Mouse (Mus musculus) cerebellum, adult 11-12 months (tissue): ENCODE measurements at regions not wholly inside any gene's neighbourhood (a gene's known extent, or its start where the extent isn't known, plus 50 kb on each side); places are given as distances from the start of the nearest gene placed in this dataset.

Experiments used
- DNase-seq: peaks from one replicate; pipeline ENCODE4 v3.0.0; 2022

DNA sequence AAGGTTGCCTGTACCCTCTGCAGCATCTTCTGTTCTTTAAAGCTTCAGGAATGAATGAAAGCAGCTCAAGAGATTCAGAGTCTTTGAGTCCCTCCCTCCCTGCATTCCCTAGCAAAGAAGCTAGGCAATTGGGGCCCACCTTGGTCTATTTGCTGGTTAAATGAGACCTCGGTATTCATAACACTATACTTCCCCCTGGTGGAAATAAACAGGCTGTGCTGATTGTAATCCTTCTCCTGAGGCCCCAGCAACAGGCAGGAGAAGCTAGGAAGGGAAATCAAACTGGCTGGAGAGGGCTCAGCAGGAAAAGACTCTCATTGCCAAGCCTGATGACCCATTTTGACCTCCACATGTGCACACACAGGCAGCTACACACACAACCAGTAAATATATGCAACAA is 137.1 kb downstream of the Sh3bp4 start:
- no peak for DNase-seq

- DNase-seq: no peak
Observed at GRCm38 (mm10) chr1:89211116-89211515, 140.9 kb downstream of the Sh3bp4 start.

- no peak for DNase-seq
Observed at GRCm38 (mm10) chr1:89228426-89228825, 158.2 kb downstream of the Sh3bp4 start.

- DNase-seq: no peak
Observed at GRCm38 (mm10) chr1:89231756-89232155, 161.5 kb downstream of the Sh3bp4 start.

- DNase-seq: no peak
Observed at GRCm38 (mm10) chr1:89232391-89232790, 162.2 kb downstream of the Sh3bp4 start.

- no peak for DNase-seq
Observed at GRCm38 (mm10) chr1:89234895-89235294, 164.7 kb downstream of the Sh3bp4 start.

DNA sequence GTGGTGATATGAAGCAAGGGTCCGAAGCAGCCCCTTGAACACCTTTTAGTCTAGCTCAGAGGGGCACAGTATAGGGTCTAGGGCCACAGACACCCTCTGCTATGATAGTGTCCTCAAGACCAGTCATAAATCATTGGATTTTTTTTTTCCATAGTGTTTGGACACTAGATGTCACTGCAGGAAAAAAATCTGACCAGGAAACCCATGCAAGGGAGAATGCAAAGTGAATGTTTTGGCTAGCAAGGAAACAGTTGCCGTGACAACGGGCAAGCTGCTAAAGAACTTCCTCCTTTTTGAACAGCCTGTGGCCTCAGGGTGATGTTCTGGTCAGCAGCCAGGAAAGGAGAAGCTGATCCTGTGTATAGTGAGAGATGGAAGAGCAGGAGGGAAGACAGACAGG is 165.1 kb downstream of the Sh3bp4 start:
- peak; percentile 72 for DNase-seq

- no peak for DNase-seq
Observed at GRCm38 (mm10) chr1:89237696-89238095, 167.5 kb downstream of the Sh3bp4 start.

GRCm38 (mm10) chr1:89244598-89244997 is 174.4 kb downstream of the Sh3bp4 start:
- no peak for DNase-seq

GRCm38 (mm10) chr1:89245202-89246003 is 175.2 kb downstream of the Sh3bp4 start:
- DNase-seq: no peak

GRCm38 (mm10) chr1:89251753-89252152 is 181.5 kb downstream of the Sh3bp4 start:
- DNase-seq: no peak

- no peak for DNase-seq
Observed at GRCm38 (mm10) chr1:89252528-89252927, 182.3 kb downstream of the Sh3bp4 start.

DNA sequence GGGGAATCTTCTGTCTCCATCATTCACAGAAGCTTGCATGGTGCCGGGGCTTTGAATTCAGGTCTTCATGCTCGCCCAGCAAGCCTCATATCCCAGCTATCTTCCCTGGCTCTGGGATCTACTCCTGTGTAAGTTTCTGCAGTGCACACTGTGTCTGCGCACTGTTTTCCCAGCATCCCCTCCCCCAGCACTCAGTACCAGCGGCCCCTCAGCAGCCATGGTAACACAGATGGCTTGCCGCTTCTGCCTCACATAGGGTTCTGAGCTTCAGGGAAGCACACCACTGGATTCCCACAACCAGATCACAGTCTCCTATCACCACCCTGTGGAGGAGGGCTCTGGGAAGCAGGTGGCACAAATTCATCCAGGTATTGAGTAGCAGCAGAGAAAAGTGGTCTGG is 187.7 kb downstream of the Sh3bp4 start:
- DNase-seq: no peak

GRCm38 (mm10) chr1:89265771-89266170 is 188.8 kb upstream of the Agap1 start:
- no peak for DNase-seq

- no peak for DNase-seq
Observed at GRCm38 (mm10) chr1:89268806-89269205, 185.8 kb upstream of the Agap1 start.

DNA sequence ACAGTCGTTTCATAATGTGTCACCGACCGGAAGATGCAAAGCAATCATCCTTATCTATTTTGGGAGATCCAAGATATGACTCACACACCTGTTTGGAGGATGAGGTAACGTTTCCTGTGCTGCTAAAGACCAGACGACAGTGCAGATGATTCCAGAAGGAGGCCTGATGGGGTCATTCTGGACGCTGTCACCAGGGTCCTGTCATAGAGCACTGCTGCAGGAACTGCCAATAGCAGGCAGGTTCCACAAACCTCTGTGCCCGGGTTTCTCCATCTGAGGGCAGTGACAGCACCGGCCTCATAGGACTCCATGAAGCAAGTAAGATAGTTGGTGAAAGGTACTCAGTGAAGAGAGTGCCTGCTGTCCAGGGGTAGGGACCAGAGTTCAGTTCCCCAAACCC is 182.9 kb upstream of the Agap1 start:
- DNase-seq: no peak

GRCm38 (mm10) chr1:89273021-89273420 is 181.6 kb upstream of the Agap1 start:
- DNase-seq: no peak

- DNase-seq: no peak
Observed at GRCm38 (mm10) chr1:89273786-89274362, 180.7 kb upstream of the Agap1 start.

- no peak for DNase-seq
Observed at GRCm38 (mm10) chr1:89279382-89279781, 175.2 kb upstream of the Agap1 start.

- no peak for DNase-seq
Observed at GRCm38 (mm10) chr1:89281107-89281655, 173.4 kb upstream of the Agap1 start.

DNA sequence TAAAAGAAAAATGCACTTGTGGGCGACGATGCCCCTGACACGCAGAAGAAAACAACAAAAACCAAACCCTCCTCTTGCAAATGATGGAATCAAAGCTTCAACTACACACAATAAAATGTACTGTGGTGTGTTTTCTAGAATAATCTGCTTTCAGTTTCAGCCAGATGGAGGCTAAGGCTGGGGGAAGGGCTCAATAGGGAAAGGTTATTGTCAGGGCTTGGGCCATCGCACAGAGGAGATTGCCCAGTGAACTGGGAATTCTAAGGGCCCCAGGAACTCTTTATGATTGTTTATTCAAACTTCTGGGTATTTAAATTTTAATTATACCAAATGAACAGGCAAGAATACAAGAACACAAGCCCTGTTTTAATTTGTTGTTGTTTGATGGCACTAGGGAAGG is 169.6 kb upstream of the Agap1 start:
- no peak for DNase-seq

DNA sequence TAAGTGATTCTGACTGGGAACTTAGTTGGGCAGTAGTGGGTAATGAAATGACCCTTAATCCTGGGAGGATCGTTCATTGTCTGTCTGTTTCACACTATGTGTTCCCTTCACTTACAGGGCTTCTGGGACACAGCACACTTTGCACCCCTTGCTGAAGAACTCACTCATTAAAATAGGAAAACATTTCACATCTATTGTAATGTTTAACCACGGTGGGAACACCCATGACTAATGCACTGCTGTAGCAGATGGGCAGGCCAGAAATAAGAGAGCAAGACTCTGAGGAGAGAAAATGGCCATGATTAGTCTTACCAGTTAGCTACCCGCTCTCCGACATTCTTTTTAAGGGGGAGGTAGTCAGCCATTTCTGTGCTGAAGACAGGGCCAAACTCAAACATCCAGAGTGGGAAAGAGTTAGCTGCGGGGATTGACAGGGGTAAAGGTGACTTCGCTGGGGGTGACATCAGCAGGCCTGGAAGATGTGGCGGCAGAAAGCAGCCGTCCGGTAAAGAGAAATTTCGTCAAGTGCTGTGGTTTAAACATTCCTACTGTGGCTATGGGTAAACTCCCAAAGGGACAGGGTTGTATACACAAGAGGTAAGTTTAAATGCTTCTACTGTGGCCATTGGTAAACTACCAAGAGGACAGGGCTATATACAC is 167.3 kb upstream of the Agap1 start:
- no peak for DNase-seq

DNA sequence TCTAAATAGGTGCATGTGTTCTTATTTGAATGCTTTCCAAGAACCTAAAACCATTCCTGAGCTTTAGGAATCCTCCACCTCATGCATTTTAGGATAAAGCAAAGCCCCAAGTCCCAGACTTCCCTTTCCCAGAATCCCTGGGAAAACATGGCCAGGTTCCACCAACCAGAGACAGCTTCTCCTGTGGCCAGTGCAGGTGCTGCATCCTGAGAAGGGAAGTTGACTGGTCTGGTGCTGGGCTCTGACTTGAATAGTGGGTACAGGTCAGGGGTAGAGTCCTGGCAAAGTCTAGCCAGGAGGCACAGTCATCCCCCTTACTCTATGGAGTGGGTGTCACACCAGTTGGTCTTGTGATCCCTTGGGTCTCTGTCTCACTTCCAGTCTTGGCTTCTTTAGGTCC is 166.6 kb upstream of the Agap1 start:
- no peak for DNase-seq

DNA sequence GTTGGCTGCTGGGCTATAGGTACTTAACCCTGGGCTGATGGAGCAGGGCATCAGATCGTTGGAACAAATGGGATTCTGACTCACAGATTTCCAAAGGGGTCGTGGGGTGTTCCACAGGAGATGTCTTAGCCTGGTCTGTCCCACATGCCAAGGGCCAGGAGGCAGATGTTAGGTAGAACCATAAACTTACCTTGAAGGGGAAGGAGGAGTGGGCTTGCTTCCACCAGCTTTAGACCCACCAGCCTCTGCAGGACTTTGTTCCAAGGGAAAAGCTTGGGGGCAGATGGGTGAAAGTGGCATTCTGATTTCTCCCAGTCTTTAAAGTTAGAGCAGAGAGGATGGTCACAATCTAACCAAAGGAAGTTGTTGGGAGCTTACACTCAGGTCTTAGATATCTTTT is 165.7 kb upstream of the Agap1 start:
- DNase-seq: no peak
